Mouse (Mus musculus) embryonic fibroblast, embryonic 13.5 days (primary cell): ENCODE data around the gene Ppp4r1. TPM values are rescaled to one million over a fixed set of nuclear protein-coding genes. Genes with fewer than 3 reads are reported as not detected.
A peak's percentile ranks its signal among the peaks of the same experiment; 100 is the strongest.

ENCODE experiments used
- H3K27ac ChIP-seq: 2 replicates; pipeline ENCODE4 v1.5.1; 2012; ENCODE audit warnings: low read length, control low read depth, inconsistent platforms; ENCODE audit not compliant: insufficient read depth
- H3K4me1 ChIP-seq: 2 replicates; pipeline ENCODE4 v1.6.1; 2011; ENCODE audit warnings: low read length; ENCODE audit not compliant: control insufficient read depth, insufficient read depth
- H3K4me3 ChIP-seq: 2 replicates; pipeline ENCODE4 v1.5.1; 2011; ENCODE audit warnings: mild to moderate bottlenecking, control low read depth, low read length; ENCODE audit not compliant: insufficient read depth
- CTCF ChIP-seq: IDR thresholded peaks from 2 replicates; pipeline ENCODE4 v1.5.1; 2011; ENCODE audit warnings: mild to moderate bottlenecking, control low read depth, low read length, moderate library complexity, borderline replicate concordance; ENCODE audit not compliant: insufficient read depth
- POLR2A ChIP-seq: IDR thresholded peaks from 2 replicates; pipeline ENCODE4 v1.6.1; 2011; ENCODE audit warnings: low read depth, mild to moderate bottlenecking, control low read depth, low read length, moderate library complexity
- polyA plus RNA-seq: library from polyadenylated mRNA; stranded (reverse); fragments of >200 nt; gene quantifications from 2 replicates; pipeline ENCODE4 v1.2.4, GENCODE M21; 2011; ENCODE audit warnings: low read depth; ENCODE audit not compliant: missing spikeins, insufficient read length

Ppp4r1 gene
- polyA plus RNA-seq, 1 experiment = 102 TPM

GRCm38 (mm10) chr17:65798446-65798845, 16.1 kb downstream of the Ppp4r1 start:
- no peak overlapping the region for H3K27ac ChIP-seq
- H3K4me3 ChIP-seq = no peak overlapping the region
- H3K4me1 ChIP-seq = peaks cover 4% of the 10 kb centered on the region; the same call in 1 of the 2 replicates
- TF ChIP-seq POLR2A (no peak), CTCF (no peak)

- TF ChIP-seq POLR2A = no peak
- TF ChIP-seq CTCF = no peak
- no peak overlapping the region for H3K4me3 ChIP-seq
- H3K27ac ChIP-seq = no peak overlapping the region
- H3K4me1 ChIP-seq = peaks cover 4% of the 10 kb centered on the region; the same call in 1 of the 2 replicates
Measured at GRCm38 (mm10) chr17:65799353-65799752, 17.0 kb downstream of the Ppp4r1 start.

- H3K4me1 ChIP-seq = peaks cover 4% of the 10 kb centered on the region; the same call in 1 of the 2 replicates
- TF ChIP-seq CTCF (no peak), POLR2A (no peak)
- no peak overlapping the region for H3K4me3 ChIP-seq
- no peak overlapping the region for H3K27ac ChIP-seq
Measured at GRCm38 (mm10) chr17:65800451-65800850, 18.1 kb downstream of the Ppp4r1 start.

- TF ChIP-seq CTCF (no peak), POLR2A (no peak)
- H3K4me3 ChIP-seq = no peak overlapping the region
- peaks cover 4% of the 10 kb centered on the region; the same call in 1 of the 2 replicates for H3K4me1 ChIP-seq
- no peak overlapping the region for H3K27ac ChIP-seq
Measured at GRCm38 (mm10) chr17:65802026-65802425, 19.7 kb downstream of the Ppp4r1 start.

- Histone ChIP-seq H3K27ac (no peak overlapping the region), H3K4me3 (no peak overlapping the region), H3K4me1 (peaks cover 4% of the 10 kb centered on the region; the same call in 1 of the 2 replicates)
- no peak for TF ChIP-seq CTCF
- TF ChIP-seq POLR2A = no peak
Measured at GRCm38 (mm10) chr17:65805966-65806365, 23.6 kb downstream of the Ppp4r1 start.

GRCm38 (mm10) chr17:65806416-65806815, 24.0 kb downstream of the Ppp4r1 start:
- TF ChIP-seq POLR2A (no peak), CTCF (no peak)
- H3K4me1 ChIP-seq = peaks cover 4% of the 10 kb centered on the region; the same call in 1 of the 2 replicates
- H3K4me3 ChIP-seq = no peak overlapping the region
- no peak overlapping the region for H3K27ac ChIP-seq

- H3K27ac ChIP-seq = no peak overlapping the region
- TF ChIP-seq POLR2A (no peak), CTCF (no peak)
Measured at GRCm38 (mm10) chr17:65811032-65811431, 28.7 kb downstream of the Ppp4r1 start.

GRCm38 (mm10) chr17:65813763-65814162, 31.4 kb downstream of the Ppp4r1 start:
- no peak for TF ChIP-seq CTCF
- no peak for TF ChIP-seq POLR2A
- no peak overlapping the region for H3K4me3 ChIP-seq
- peaks cover 3% of the 10 kb centered on the region for H3K4me1 ChIP-seq
- 0 out of 2 replicates have a peak overlapping the region, but pooled peaks have one; percentile 19 for H3K27ac ChIP-seq

More at GRCm38 (mm10) chr17:65811032-65811431, 28.7 kb downstream of the Ppp4r1 start:
- H3K4me3 ChIP-seq = no peak overlapping the region
- H3K4me1 ChIP-seq = peaks cover 3% of the 10 kb centered on the region

- peaks cover 7% of the 10 kb centered on the region; the same call in 1 of the 2 replicates for H3K4me1 ChIP-seq
- H3K4me3 ChIP-seq = no peak overlapping the region
- no peak overlapping the region for H3K27ac ChIP-seq
- TF ChIP-seq POLR2A (no peak), CTCF (no peak)
Measured at GRCm38 (mm10) chr17:65820197-65820596, 37.8 kb downstream of the Ppp4r1 start.

- Histone ChIP-seq H3K4me3 (no peak overlapping the region), H3K4me1 (peaks cover 7% of the 10 kb centered on the region; the same call in 1 of the 2 replicates), H3K27ac (no peak overlapping the region)
- no peak for TF ChIP-seq CTCF
- no peak for TF ChIP-seq POLR2A
Measured at GRCm38 (mm10) chr17:65822423-65822822, 40.0 kb downstream of the Ppp4r1 start.
